Mouse (Mus musculus) erythroblast, embryonic 14.5 days (primary cell): ENCODE results near the gene Mei1.

ENCODE experiments used
- GATA1 ChIP-seq: IDR thresholded peaks from 2 replicates; pipeline ENCODE4 v1.6.1; 2012; ENCODE audit warnings: low read length, inconsistent platforms, mixed read lengths
- TAL1 ChIP-seq: IDR thresholded peaks from 3 replicates; pipeline ENCODE4 v1.6.1; 2012; ENCODE audit warnings: low read length, inconsistent platforms, mixed read lengths

- no peak for TF ChIP-seq TAL1
- peak; percentile 16; the same call in 1 of the 2 replicates for TF ChIP-seq GATA1
Measured at GRCm38 (mm10) chr15:82164496-82164895, 94.7 kb downstream of the Mei1 start.
